Mouse (Mus musculus) embryonic facial prominence, embryonic 15.5 days (tissue): ENCODE results near the gene Gpr142. TPM values are rescaled to one million over a fixed set of nuclear protein-coding genes. Genes with fewer than 3 reads are reported as not detected.

ENCODE experiments used
- ATAC-seq: fragments of 200-750 bp; cut with Nextera tagmentation; 2 replicates; pipeline ENCODE4 v1.8.0; 2017; ENCODE audit warnings: low read depth, moderate TSS enrichment; ENCODE audit not compliant: insufficient number of reproducible peaks, low FRiP score, low TSS enrichment
- H3K27ac ChIP-seq: fragments of 300-500 bp; sonication (generic); replicated peaks from 2 replicates; pipeline ENCODE4 v1.5.1; 2015; ENCODE audit warnings: mild to moderate bottlenecking, inconsistent platforms
- H3K27me3 ChIP-seq: fragments of 300-500 bp; sonication (generic); 2 replicates; pipeline ENCODE4 v1.6.1; 2015; ENCODE audit warnings: inconsistent platforms
- H3K36me3 ChIP-seq: fragments of 300-500 bp; sonication (generic); 2 replicates; pipeline ENCODE4 v1.6.1; 2015; ENCODE audit warnings: mild to moderate bottlenecking, inconsistent platforms
- H3K4me1 ChIP-seq: fragments of 300-500 bp; sonication (generic); 2 replicates; pipeline ENCODE4 v1.6.1; 2015; ENCODE audit warnings: inconsistent platforms
- H3K4me2 ChIP-seq: fragments of 300-500 bp; sonication (generic); replicated peaks from 2 replicates; pipeline ENCODE4 v1.6.1; 2015; ENCODE audit warnings: mild to moderate bottlenecking, inconsistent platforms
- H3K4me3 ChIP-seq: fragments of 300-500 bp; sonication (generic); replicated peaks from 2 replicates; pipeline ENCODE4 v1.5.1; 2015; ENCODE audit warnings: mild to moderate bottlenecking, inconsistent platforms
- H3K9ac ChIP-seq: fragments of 300-500 bp; sonication (generic); 2 replicates; pipeline ENCODE4 v1.6.1; 2015; ENCODE audit warnings: inconsistent platforms
- H3K9me3 ChIP-seq: fragments of 300-500 bp; sonication (generic); replicated peaks from 2 replicates; pipeline ENCODE4 v1.6.1; 2016; ENCODE audit warnings: inconsistent platforms
- WGBS: fragments of 180-500 bp; shearing (Covaris S2); methylation state at CpG from one replicate; pipeline ENCODE4 v1.1.7; 2015; 5-methylcytosine and 5-hydroxymethylcytosine counted together
- polyA plus RNA-seq: library from polyadenylated mRNA; unstranded; fragments of >200 nt; fragmentation: Nextera tagmentation; extraction: Ambion mirVana; gene quantifications from 2 replicates; pipeline ENCODE4 v1.2.1, GENCODE M21; 2015

Gene Gpr142
- polyA plus RNA-seq, 1 experiment from 2014 or later = not detected

- WGBS = 33% methylated on average over 4 of the region's 4 CpGs
- H3K9me3 ChIP-seq = no peaks in the 10 kb centered on the region
- H3K27me3 ChIP-seq = peaks cover 85% of the 10 kb centered on the region
- H3K4me1 ChIP-seq = peaks cover 41% of the 10 kb centered on the region
- no peak overlapping the region for H3K4me2 ChIP-seq
- no peak for ATAC-seq
- no peak overlapping the region for H3K27ac ChIP-seq
- H3K4me3 ChIP-seq = no peak overlapping the region
- no peak overlapping the region for H3K9ac ChIP-seq
- no peaks in the 10 kb centered on the region for H3K36me3 ChIP-seq
Measured at GRCm38 (mm10) chr11:114790841-114791240, 7.9 kb upstream of the Gpr142 start.

GRCm38 (mm10) chr11:114791351-114791889 is 7.3 kb upstream of the Gpr142 start:
- no peak for ATAC-seq
- H3K4me3 ChIP-seq = peak overlapping the region; percentile 44
- H3K27me3 ChIP-seq = peaks cover 80% of the 10 kb centered on the region
- H3K36me3 ChIP-seq = no peaks in the 10 kb centered on the region
- H3K4me1 ChIP-seq = peaks cover 40% of the 10 kb centered on the region
- no peak overlapping the region for H3K27ac ChIP-seq
- WGBS = 3% methylated on average over 50 of the region's 50 CpGs
- no peaks in the 10 kb centered on the region for H3K9me3 ChIP-seq
- H3K9ac ChIP-seq = no peak overlapping the region
- H3K4me2 ChIP-seq = peak overlapping the region; percentile 79

GRCm38 (mm10) chr11:114791891-114792411 is 6.8 kb upstream of the Gpr142 start:
- Histone ChIP-seq H3K9ac (no peak overlapping the region), H3K9me3 (no peaks in the 10 kb centered on the region), H3K36me3 (no peaks in the 10 kb centered on the region), H3K4me2 (peak overlapping the region; percentile 79), H3K27ac (no peak overlapping the region), H3K4me3 (peak overlapping the region; percentile 44), H3K4me1 (peaks cover 37% of the 10 kb centered on the region), H3K27me3 (peaks cover 74% of the 10 kb centered on the region)
- WGBS = under 1% methylated on average over 59 of the region's 59 CpGs
- no peak for ATAC-seq

- Histone ChIP-seq H3K9ac (no peak overlapping the region), H3K36me3 (no peaks in the 10 kb centered on the region), H3K4me1 (peaks cover 37% of the 10 kb centered on the region), H3K4me2 (no peak overlapping the region), H3K27me3 (peaks cover 64% of the 10 kb centered on the region), H3K9me3 (no peaks in the 10 kb centered on the region), H3K4me3 (no peak overlapping the region), H3K27ac (no peak overlapping the region)
- WGBS = 46% methylated on average over 5 of the region's 5 CpGs
- no peak for ATAC-seq
Measured at GRCm38 (mm10) chr11:114792931-114793494, 5.7 kb upstream of the Gpr142 start.

GRCm38 (mm10) chr11:114793868-114794545 is 4.7 kb upstream of the Gpr142 start:
- 69% methylated on average over 19 of the region's 19 CpGs for WGBS
- ATAC-seq = no peak
- H3K36me3 ChIP-seq = no peaks in the 10 kb centered on the region
- H3K27ac ChIP-seq = no peak overlapping the region
- H3K27me3 ChIP-seq = peaks cover 56% of the 10 kb centered on the region
- no peak overlapping the region for H3K4me3 ChIP-seq
- H3K4me2 ChIP-seq = no peak overlapping the region
- peaks cover 34% of the 10 kb centered on the region for H3K4me1 ChIP-seq
- H3K9ac ChIP-seq = no peak overlapping the region
- no peaks in the 10 kb centered on the region for H3K9me3 ChIP-seq

- H3K9ac ChIP-seq = no peak overlapping the region
- 48% methylated on average over 4 of the region's 4 CpGs for WGBS
- H3K27ac ChIP-seq = no peak overlapping the region
- H3K27me3 ChIP-seq = peaks cover 49% of the 10 kb centered on the region
- H3K4me3 ChIP-seq = no peak overlapping the region
- H3K9me3 ChIP-seq = no peaks in the 10 kb centered on the region
- H3K4me2 ChIP-seq = no peak overlapping the region
- H3K36me3 ChIP-seq = no peaks in the 10 kb centered on the region
- no peak for ATAC-seq
- peaks cover 30% of the 10 kb centered on the region for H3K4me1 ChIP-seq
Measured at GRCm38 (mm10) chr11:114794691-114795090, 4.0 kb upstream of the Gpr142 start.

- WGBS = 2% methylated on average over 7 of the region's 7 CpGs
- H3K4me3 ChIP-seq = peak overlapping the region; percentile 34
- peaks cover 43% of the 10 kb centered on the region for H3K27me3 ChIP-seq
- no peaks in the 10 kb centered on the region for H3K36me3 ChIP-seq
- no peaks in the 10 kb centered on the region for H3K9me3 ChIP-seq
- ATAC-seq = peak; percentile 77
- no peak overlapping the region for H3K9ac ChIP-seq
- peaks cover 30% of the 10 kb centered on the region for H3K4me1 ChIP-seq
- peak overlapping the region; percentile 56 for H3K4me2 ChIP-seq
- H3K27ac ChIP-seq = peak overlapping the region; percentile 53
Measured at GRCm38 (mm10) chr11:114795231-114795746, 3.4 kb upstream of the Gpr142 start.

- Histone ChIP-seq H3K36me3 (no peaks in the 10 kb centered on the region), H3K9me3 (no peaks in the 10 kb centered on the region), H3K4me2 (peak within 1 kb of the TSS; percentile 56), H3K9ac (no peak within 1 kb of the TSS), H3K27ac (peak within 1 kb of the TSS; percentile 53), H3K4me3 (peak within 1 kb of the TSS; percentile 34), H3K4me1 (peaks cover 30% of the 10 kb centered on the region), H3K27me3 (peaks cover 37% of the 10 kb centered on the region)
- ATAC-seq = peak; percentile 40; the same call in 1 of the 2 replicates
- WGBS = 12% methylated on average over 4 of the region's 4 CpGs
Measured at GRCm38 (mm10) chr11:114795848-114796322, 2.8 kb upstream of the Gpr142 start, which contains the start of gene Btbd17. Gene Btbd17, minus strand, starts transcription at chr11:114795945.

GRCm38 (mm10) chr11:114797176-114797575 is 1.5 kb upstream of the Gpr142 start:
- H3K36me3 ChIP-seq = no peaks in the 10 kb centered on the region
- no peak overlapping the region for H3K27ac ChIP-seq
- H3K9ac ChIP-seq = no peak overlapping the region
- no peak for ATAC-seq
- no peak overlapping the region for H3K4me3 ChIP-seq
- H3K4me1 ChIP-seq = peaks cover 20% of the 10 kb centered on the region
- H3K9me3 ChIP-seq = no peaks in the 10 kb centered on the region
- WGBS = 89% methylated on average over 7 of the region's 7 CpGs
- H3K27me3 ChIP-seq = peaks cover 24% of the 10 kb centered on the region
- H3K4me2 ChIP-seq = no peak overlapping the region

GRCm38 (mm10) chr11:114797981-114798380 is 743 bp upstream of the Gpr142 start:
- no peak for ATAC-seq

GRCm38 (mm10) chr11:114801906-114802305 is 3.2 kb downstream of the Gpr142 start:
- Histone ChIP-seq H3K9me3 (no peaks in the 10 kb centered on the region), H3K27me3 (no peaks in the 10 kb centered on the region), H3K36me3 (no peaks in the 10 kb centered on the region), H3K27ac (no peak overlapping the region), H3K9ac (no peak overlapping the region), H3K4me2 (no peak overlapping the region), H3K4me3 (no peak overlapping the region), H3K4me1 (no peaks in the 10 kb centered on the region)
- WGBS = 84% methylated on average over 1 of the region's 1 CpGs
- no peak for ATAC-seq

More at GRCm38 (mm10) chr11:114797981-114798380, 743 bp upstream of the Gpr142 start:
- peaks cover 15% of the 10 kb centered on the region for H3K4me1 ChIP-seq
- no peak overlapping the region for H3K9ac ChIP-seq
- no peak overlapping the region for H3K27ac ChIP-seq
- H3K9me3 ChIP-seq = no peaks in the 10 kb centered on the region
- H3K4me3 ChIP-seq = no peak overlapping the region
- peaks cover 16% of the 10 kb centered on the region for H3K27me3 ChIP-seq
- no peak overlapping the region for H3K4me2 ChIP-seq
- H3K36me3 ChIP-seq = no peaks in the 10 kb centered on the region
- WGBS = 82% methylated on average over 3 of the region's 3 CpGs
